19 mouse cellular contexts compared by ENCODE assay signal in the genomic region with DNA sequence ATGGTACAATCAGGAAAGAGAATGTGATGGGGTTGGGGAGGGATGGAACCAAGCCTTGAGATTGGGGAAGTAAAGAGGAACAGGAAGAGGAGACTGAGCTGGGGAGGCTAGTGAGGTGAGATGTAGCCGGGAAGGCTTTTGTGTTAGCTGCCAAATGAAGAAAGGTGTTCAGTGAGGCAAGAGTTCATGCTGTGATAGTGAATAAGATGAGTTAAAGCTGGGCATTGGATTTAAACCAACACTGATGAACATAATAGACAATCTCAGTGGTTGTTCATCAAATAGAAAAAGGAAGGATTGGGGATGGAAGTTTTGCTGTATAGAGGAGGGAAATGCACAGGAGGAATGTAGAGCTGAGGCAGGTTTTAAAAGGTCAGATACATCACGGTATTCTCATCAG.
"Had no signal": no experiment of that assay in that cellular context is flagged by ENCODE, and none has a peak within 500 bp of the region (broad histone marks: within the 10 kb centered on the region; RNA-seq: fewer than 3 reads in every experiment).

No protein-coding gene starts in this region.

- H3K27ac ChIP-seq: limb, embryonic 12.5 days; limb, embryonic 15.5 days; liver, embryonic 14.5 days; macrophage; midbrain, embryonic 10.5 days; midbrain, embryonic 13.5 days; neural tube, embryonic 13.5 days had no signal

- H3K27me3 ChIP-seq: limb, embryonic 12.5 days; limb, embryonic 15.5 days; megakaryocyte, embryonic 14.5 days; midbrain, embryonic 13.5 days; neural tube, embryonic 13.5 days had no signal

- H3K4me2 ChIP-seq: limb, embryonic 12.5 days; limb, embryonic 15.5 days; liver, embryonic 11.5 days; lung, embryonic 14.5 days; midbrain, embryonic 13.5 days; neural tube, embryonic 13.5 days had no signal

- DNase-seq: kidney, postnatal 14 days; kidney, postnatal 4 days; left cerebral cortex, postnatal 4 days; liver, postnatal 0 days; lung, embryonic 14.5 days; thymus, adult 18-20 months; thymus, postnatal 36 days had no signal

- H3K4me1 ChIP-seq: limb, embryonic 12.5 days; limb, embryonic 15.5 days; megakaryocyte, embryonic 14.5 days; midbrain, embryonic 13.5 days; neural tube, embryonic 13.5 days had no signal

- H3K9ac ChIP-seq: limb, embryonic 12.5 days; limb, embryonic 15.5 days; liver, embryonic 14.5 days; liver, postnatal 0 days; lung, embryonic 14.5 days; midbrain, embryonic 13.5 days; neural tube, embryonic 13.5 days had no signal

- ATAC-seq: liver, postnatal 0 days; lung, postnatal 0 days; midbrain, embryonic 13.5 days; midbrain, embryonic 16.5 days had no signal

- H3K4me3 ChIP-seq: limb, embryonic 12.5 days; limb, embryonic 15.5 days; megakaryocyte, embryonic 14.5 days; midbrain, embryonic 10.5 days; midbrain, embryonic 13.5 days; myocyte; neural tube, embryonic 13.5 days had no signal
